Mouse (Mus musculus) limb, embryonic 14.5 days (tissue): ENCODE results near the gene Ctsl. TPM values are rescaled to one million over a fixed set of nuclear protein-coding genes. Genes with fewer than 3 reads are reported as not detected.

Experiments used
- ATAC-seq: fragments of 200-750 bp; cut with Nextera tagmentation; 2 replicates; pipeline ENCODE4 v1.8.0; 2017; ENCODE audit warnings: low read depth, moderate number of reproducible peaks, moderate TSS enrichment; ENCODE audit not compliant: low FRiP score
- DNase-seq: peaks from one replicate; pipeline ENCODE4 v3.0.0-alpha.2; 2015; ENCODE audit warnings: low spot score
- H3K27ac ChIP-seq: fragments of 300-500 bp; sonication (generic); replicated peaks from 2 replicates; pipeline ENCODE4 v1.5.1; 2014; ENCODE audit warnings: low read depth, mild to moderate bottlenecking, low read length, moderate library complexity, mixed read lengths
- H3K27me3 ChIP-seq: fragments of 300-500 bp; sonication (generic); 2 replicates; pipeline ENCODE4 v1.6.1; 2014; ENCODE audit warnings: low read length, mixed read lengths; ENCODE audit not compliant: control insufficient read depth, insufficient read depth
- H3K36me3 ChIP-seq: fragments of 300-500 bp; sonication (generic); 2 replicates; pipeline ENCODE4 v1.6.1; 2014; ENCODE audit warnings: mild to moderate bottlenecking, low read length, moderate library complexity, mixed read lengths; ENCODE audit not compliant: control insufficient read depth, insufficient read depth
- H3K4me1 ChIP-seq: fragments of 300-500 bp; sonication (generic); 2 replicates; pipeline ENCODE4 v1.6.1; 2014; ENCODE audit warnings: antibody characterized with exemption, low read length, mixed read lengths; ENCODE audit not compliant: control insufficient read depth, insufficient read depth
- H3K4me2 ChIP-seq: fragments of 300-500 bp; sonication (generic); replicated peaks from 2 replicates; pipeline ENCODE4 v1.6.1; 2014; ENCODE audit warnings: low read depth, mild to moderate bottlenecking, low read length, moderate library complexity; ENCODE audit not compliant: severe bottlenecking
- H3K4me3 ChIP-seq: fragments of 300-500 bp; sonication (generic); replicated peaks from 2 replicates; pipeline ENCODE4 v1.5.1; 2014; ENCODE audit warnings: low read length
- H3K9ac ChIP-seq: fragments of 300-500 bp; sonication (generic); 2 replicates; pipeline ENCODE4 v1.6.1; 2014; ENCODE audit warnings: mild to moderate bottlenecking, low read depth, low read length, moderate library complexity; ENCODE audit not compliant: severe bottlenecking
- H3K9me3 ChIP-seq: fragments of 300-500 bp; sonication (generic); 2 replicates; pipeline ENCODE4 v1.6.1; 2016; ENCODE audit warnings: low read length; ENCODE audit not compliant: control insufficient read depth
- POLR2A ChIP-seq: fragments of 200-500 bp; IDR thresholded peaks from 2 replicates; pipeline ENCODE4 v1.8.0; 2012; ENCODE audit warnings: inconsistent platforms, mild to moderate bottlenecking, moderate library complexity, borderline replicate concordance; ENCODE audit not compliant: insufficient read depth, insufficient read length; ENCODE audit errors: extremely low read depth
- WGBS: fragments of 180-500 bp; shearing (Covaris S2); extraction: QIAGEN DNeasy Blood & Tissue Kit; methylation state at CpG from one replicate; pipeline ENCODE4 v1.1.7; 2014; 5-methylcytosine and 5-hydroxymethylcytosine counted together
- polyA plus RNA-seq, 2 experiments: library from polyadenylated mRNA; depleted of rRNA in 1 of 2; stranded (reverse) in 1 of 2; unstranded in 1 of 2; fragments of >200 nt; fragmentation: Nextera tagmentation in 1 of 2; extraction: Ambion mirVana in 1 of 2; gene quantifications; 2 replicates each; pipeline versions ENCODE4 v1.2.1 to v1.2.3; 2012 to 2014

The Ctsl gene
- polyA plus RNA-seq, 2 experiments: 161 to 228 TPM

GRCm38 (mm10) chr13:64349474-64349873 lies 21.2 kb downstream of the Ctsl start:
- H3K4me3 ChIP-seq: no peak overlapping the region
- ATAC-seq (no peak), DNase-seq (no peak)
- no peak overlapping the region for H3K27ac ChIP-seq
- no peak overlapping the region for H3K9ac ChIP-seq
- H3K9me3 ChIP-seq: no peaks in the 10 kb centered on the region
- H3K4me1 ChIP-seq: no peaks in the 10 kb centered on the region
- TF ChIP-seq POLR2A: no peak
- H3K27me3 ChIP-seq: no peaks in the 10 kb centered on the region
- no peaks in the 10 kb centered on the region for H3K36me3 ChIP-seq
- WGBS: 77% methylated on average over 2 of the region's 2 CpGs
- H3K4me2 ChIP-seq: no peak overlapping the region

- Histone ChIP-seq H3K9ac (peak overlapping the region; percentile 61), H3K36me3 (no peaks in the 10 kb centered on the region), H3K9me3 (no peaks in the 10 kb centered on the region), H3K27me3 (no peaks in the 10 kb centered on the region), H3K4me2 (peak overlapping the region; percentile 69), H3K4me1 (no peaks in the 10 kb centered on the region), H3K27ac (no peak overlapping the region), H3K4me3 (peak overlapping the region; percentile 42)
- WGBS: 5% methylated on average over 9 of the region's 9 CpGs
- DNase-seq (no peak), ATAC-seq (no peak; the same call in 1 of the 2 replicates)
- TF ChIP-seq POLR2A: no peak
Measured at GRCm38 (mm10) chr13:64344082-64344501, 26.6 kb downstream of the Ctsl start.

DNA sequence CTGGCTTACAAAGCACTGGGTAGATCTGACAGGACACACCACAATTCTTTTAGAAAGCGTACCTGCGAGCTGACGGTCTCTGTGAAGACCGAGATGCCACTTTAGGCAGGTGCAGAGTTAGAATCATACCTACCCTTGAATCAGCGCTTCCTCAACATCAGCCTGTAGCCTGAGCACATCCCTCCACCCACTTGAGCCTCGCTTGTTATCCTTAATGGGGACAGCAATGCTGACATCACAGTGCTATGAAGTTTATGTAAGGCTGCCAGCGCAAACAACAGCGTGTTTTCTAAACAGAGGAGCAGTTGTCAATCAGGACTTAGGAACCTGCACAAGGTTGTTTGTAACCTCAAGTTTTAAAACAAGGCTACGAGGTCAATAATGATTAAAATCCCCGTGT lies 27.1 kb downstream of the Ctsl start:
- Histone ChIP-seq H3K4me3 (peak overlapping the region; percentile 42), H3K9me3 (no peaks in the 10 kb centered on the region), H3K27ac (no peak overlapping the region), H3K36me3 (no peaks in the 10 kb centered on the region), H3K9ac (peak overlapping the region; percentile 61), H3K4me1 (no peaks in the 10 kb centered on the region), H3K4me2 (peak overlapping the region; percentile 69), H3K27me3 (no peaks in the 10 kb centered on the region)
- DNase-seq (no peak), ATAC-seq (no peak)
- no peak for TF ChIP-seq POLR2A
- 22% methylated on average over 10 of the region's 10 CpGs for WGBS

- no peaks in the 10 kb centered on the region for H3K27me3 ChIP-seq
- H3K27ac ChIP-seq: no peak overlapping the region
- TF ChIP-seq POLR2A: no peak
- ATAC-seq (no peak), DNase-seq (no peak)
- no peak overlapping the region for H3K4me2 ChIP-seq
- H3K9ac ChIP-seq: no peak overlapping the region
- no peaks in the 10 kb centered on the region for H3K9me3 ChIP-seq
- H3K36me3 ChIP-seq: no peaks in the 10 kb centered on the region
- no peak overlapping the region for H3K4me3 ChIP-seq
- H3K4me1 ChIP-seq: no peaks in the 10 kb centered on the region
- 42% methylated on average over 4 of the region's 4 CpGs for WGBS
Measured at GRCm38 (mm10) chr13:64335546-64336132, 35.1 kb downstream of the Ctsl start.

DNA sequence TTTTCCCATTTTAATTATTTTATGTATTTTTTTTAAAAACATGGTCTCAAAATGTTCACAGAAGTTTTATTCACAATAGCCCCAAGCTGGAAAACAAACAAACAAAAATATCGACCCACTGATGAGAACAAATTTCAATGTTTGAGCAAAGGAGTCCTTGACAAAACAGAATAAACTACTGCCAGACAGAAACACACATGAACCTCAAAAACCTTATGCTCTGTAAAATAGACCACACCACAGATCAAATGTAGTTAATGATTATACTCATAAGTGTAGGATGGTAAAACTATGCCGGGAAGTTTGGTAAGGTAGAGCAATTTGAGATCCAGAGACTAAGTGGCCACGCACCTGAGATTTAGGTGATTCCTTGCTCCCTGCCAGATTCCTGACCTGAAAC lies 37.6 kb downstream of the Ctsl start:
- no peaks in the 10 kb centered on the region for H3K9me3 ChIP-seq
- H3K27ac ChIP-seq: no peak overlapping the region
- H3K27me3 ChIP-seq: no peaks in the 10 kb centered on the region
- ATAC-seq (no peak), DNase-seq (no peak)
- H3K36me3 ChIP-seq: no peaks in the 10 kb centered on the region
- H3K4me2 ChIP-seq: no peak overlapping the region
- TF ChIP-seq POLR2A: no peak
- H3K4me1 ChIP-seq: no peaks in the 10 kb centered on the region
- H3K9ac ChIP-seq: no peak overlapping the region
- H3K4me3 ChIP-seq: no peak overlapping the region
- 79% methylated on average over 3 of the region's 3 CpGs for WGBS
